Mouse (Mus musculus): ENCODE data around the gene Cflar.
A peak's percentile ranks its signal among the peaks of the same experiment; 100 is the strongest.
"Not testable (repeated sequence)": the region's sequence is repeated elsewhere in the genome, so short reads cannot be mapped to it uniquely, and the experiment has no call there.

Gene Cflar

GRCm38 (mm10) chr1:58711365-58712016, at the start of gene Cflar:
Gene Cflar, plus strand, starts transcription at chr1:58711508.
- DNase-seq (ENCODE audit: low spot score in 2 of 2): peak; percentile 79

GRCm38 (mm10) chr1:58662671-58663070, 48.6 kb upstream of the Cflar start:
- not testable (repeated sequence) for DNase-seq (ENCODE audit: low spot score in 2 of 2)

GRCm38 (mm10) chr1:58663365-58663764, 47.9 kb upstream of the Cflar start:
- DNase-seq (ENCODE audit: low spot score in 2 of 2): not testable (repeated sequence)

- DNase-seq (ENCODE audit: low spot score in 2 of 2): no peak
Observed at GRCm38 (mm10) chr1:58668191-58668590, 43.1 kb upstream of the Cflar start.

- not testable (repeated sequence) for DNase-seq (ENCODE audit: low spot score in 2 of 2)
Observed at GRCm38 (mm10) chr1:58669635-58670034, 41.7 kb upstream of the Cflar start.

DNA sequence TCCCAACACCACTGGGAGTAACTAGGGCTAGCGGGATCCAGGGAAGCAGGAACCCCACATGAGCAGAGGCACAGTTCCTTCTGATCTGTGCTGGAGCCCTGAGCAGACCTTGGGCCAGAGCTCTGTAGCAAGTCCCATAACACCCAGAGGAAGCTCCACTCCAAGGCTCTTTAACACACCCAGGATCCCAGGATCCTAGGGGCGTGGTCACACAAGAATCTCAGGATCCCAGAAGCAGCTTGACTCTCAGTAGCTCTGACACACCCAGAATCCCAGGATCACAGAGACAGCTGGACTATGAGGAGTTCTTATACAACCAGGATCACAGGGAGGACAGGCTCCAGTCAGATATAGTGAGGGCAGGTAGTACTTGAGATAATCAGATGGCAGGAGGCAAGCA, 39.2 kb upstream of the Cflar start:
- DNase-seq (ENCODE audit: low spot score in 2 of 2): no peak

GRCm38 (mm10) chr1:58675011-58675410, 36.3 kb upstream of the Cflar start:
- no peak for DNase-seq (ENCODE audit: low spot score in 2 of 2)

DNA sequence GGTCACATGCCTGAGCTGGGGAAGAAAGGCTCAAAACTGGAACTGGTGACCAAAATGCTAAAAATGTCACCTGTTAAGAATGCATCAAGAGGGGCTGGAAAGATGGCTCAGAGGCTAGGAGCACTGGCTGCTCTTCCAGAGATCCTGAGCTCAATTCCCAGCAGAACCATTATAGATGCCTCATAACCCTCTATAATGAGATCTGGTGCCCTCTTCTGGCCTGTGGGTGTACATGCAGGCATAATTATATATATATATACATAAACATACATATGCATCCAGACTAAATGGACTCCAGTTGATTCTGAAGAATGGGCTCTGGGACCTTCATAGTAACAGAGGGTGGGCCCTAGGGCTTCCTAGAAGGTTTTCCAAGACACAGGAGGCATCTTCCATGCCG, 33.7 kb upstream of the Cflar start:
- peak; percentile 19 to 53 for DNase-seq (ENCODE audit: low spot score in 2 of 2)

- DNase-seq (ENCODE audit: low spot score in 2 of 2): not testable (repeated sequence)
Observed at GRCm38 (mm10) chr1:58678412-58678811, 32.9 kb upstream of the Cflar start.

- no peak for DNase-seq (ENCODE audit: low spot score in 2 of 2)
Observed at GRCm38 (mm10) chr1:58689426-58689825, 21.9 kb upstream of the Cflar start.

DNA sequence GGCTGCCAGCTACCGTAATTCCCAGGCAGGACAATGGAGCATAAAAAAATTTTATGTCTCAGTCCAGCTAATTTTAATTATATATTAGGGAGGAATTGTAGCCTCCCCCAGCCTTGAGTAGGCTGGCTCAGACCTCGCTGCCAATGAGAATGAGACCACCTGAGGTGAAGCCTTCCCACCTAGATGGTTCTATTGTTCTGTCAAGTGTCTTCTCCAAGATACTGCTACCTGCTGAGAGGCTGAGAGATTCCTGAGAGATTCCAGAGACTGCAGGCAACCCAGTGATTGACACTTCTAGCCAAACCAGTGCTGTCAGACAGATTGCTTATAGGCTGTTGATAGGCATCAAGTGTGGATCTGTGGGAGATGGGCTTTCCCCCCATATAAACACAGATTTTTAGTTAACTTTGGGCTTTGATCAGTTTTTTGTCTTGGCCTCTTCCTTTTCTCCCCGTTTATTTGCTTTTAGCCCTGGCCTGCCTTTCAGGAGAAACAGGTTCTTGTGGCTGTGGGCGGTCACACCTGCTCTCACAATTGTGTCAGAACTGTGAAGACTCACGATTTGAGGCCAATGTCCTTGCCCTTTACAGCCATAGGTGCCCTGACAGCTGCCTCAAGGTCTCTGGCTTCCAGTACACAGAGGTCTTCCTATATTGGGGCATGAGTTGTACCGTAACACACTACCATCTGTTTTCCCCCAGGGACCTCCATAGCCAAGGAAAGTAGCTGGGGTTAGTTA, 21.1 kb upstream of the Cflar start:
- DNase-seq (ENCODE audit: low spot score in 2 of 2): no peak

GRCm38 (mm10) chr1:58690834-58691488, 20.3 kb upstream of the Cflar start:
- not testable (repeated sequence) for DNase-seq (ENCODE audit: low spot score in 2 of 2)

- DNase-seq (ENCODE audit: low spot score in 2 of 2): not testable (repeated sequence)
Observed at GRCm38 (mm10) chr1:58691718-58692117, 19.6 kb upstream of the Cflar start.

GRCm38 (mm10) chr1:58693696-58694095, 17.6 kb upstream of the Cflar start:
- no peak for DNase-seq (ENCODE audit: low spot score in 2 of 2)

DNA sequence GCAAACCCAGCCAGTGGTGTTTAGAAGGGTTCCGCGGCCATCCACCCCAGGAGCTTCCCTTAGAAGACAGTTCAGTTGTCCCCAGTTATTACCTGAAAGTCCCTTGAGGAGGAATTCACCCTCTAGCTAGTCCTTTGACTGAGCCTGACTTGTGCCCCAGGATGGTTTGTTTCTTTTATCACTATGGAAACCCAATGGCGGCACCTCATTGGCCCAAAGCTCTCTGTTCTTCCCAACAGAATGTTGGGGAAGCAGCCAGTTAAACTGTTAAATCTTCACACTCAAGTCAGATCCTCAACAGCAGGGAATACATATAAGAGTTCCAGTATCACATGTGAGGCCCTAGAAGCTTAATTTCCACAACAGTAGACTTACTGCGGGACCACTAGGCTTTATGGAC, 15.5 kb upstream of the Cflar start, which contains the start of gene Als2cr12:
TSS of gene Als2cr12 (minus strand) at position 180 of the 400 bp plus-strand sequence.
- not testable (repeated sequence) for DNase-seq (ENCODE audit: low spot score in 2 of 2)

DNA sequence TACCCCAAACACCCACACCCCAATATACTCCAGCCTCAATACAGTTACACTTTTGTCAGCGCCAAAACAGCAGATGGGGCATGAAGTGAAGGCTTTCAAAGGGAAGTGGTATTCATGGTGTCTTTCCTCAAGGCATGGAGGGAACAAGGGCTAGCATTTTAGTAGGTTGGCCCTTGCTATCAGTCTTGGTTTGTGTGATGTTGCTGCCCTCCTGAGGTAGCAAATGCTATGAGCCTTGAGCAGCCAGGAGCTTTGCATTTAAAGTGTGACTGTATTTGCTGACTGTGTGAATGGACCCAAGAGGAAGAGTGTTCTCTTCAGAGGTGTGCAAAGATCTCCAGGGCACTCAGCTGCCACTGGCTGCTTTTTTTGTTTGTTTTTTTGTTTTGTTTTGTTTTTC, 13.7 kb upstream of the Cflar start:
- not testable (repeated sequence) for DNase-seq (ENCODE audit: low spot score in 2 of 2)

DNA sequence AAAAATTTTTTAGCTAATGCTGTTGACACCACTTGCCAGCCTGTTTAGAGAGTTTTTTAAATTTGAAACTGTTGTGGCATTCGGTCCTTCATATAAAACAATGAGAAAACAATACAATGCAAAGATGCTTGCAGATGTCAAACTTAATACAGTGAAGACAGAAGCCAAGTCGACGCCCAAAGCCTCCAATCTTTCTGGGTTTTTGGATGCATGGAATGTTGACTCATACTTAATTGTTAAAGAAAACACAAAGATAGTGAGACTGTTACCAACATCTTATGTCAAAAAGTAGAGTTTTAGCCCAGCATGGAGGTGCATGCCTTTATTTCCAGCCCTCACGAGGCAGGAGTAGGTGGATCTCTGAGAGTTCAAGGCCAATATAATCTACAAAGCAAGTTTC, 12.5 kb upstream of the Cflar start:
- no peak for DNase-seq (ENCODE audit: low spot score in 2 of 2)

DNA sequence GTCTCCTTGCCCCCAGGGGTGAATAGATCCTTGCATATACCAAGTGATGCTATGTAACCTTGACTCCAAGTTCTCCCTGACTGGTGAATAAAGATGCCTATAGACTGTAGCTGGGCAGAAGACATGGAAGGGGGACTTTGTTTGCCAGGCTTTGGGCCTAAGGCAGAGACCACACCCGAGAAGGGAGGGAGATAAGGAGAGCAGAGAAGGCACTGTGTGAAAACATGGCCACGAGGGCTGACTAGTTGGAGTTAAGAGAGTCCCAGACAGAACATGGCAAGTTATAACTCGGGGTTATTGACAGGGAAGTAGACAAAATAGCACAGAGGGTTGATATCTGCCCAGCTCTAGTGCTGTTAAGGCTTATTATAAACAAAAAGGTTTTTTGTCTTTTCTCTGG, 11.3 kb upstream of the Cflar start:
- no peak for DNase-seq (ENCODE audit: low spot score in 2 of 2)

- DNase-seq (ENCODE audit: low spot score in 2 of 2): not testable (repeated sequence)
Observed at GRCm38 (mm10) chr1:58700580-58701162, 10.6 kb upstream of the Cflar start.

DNA sequence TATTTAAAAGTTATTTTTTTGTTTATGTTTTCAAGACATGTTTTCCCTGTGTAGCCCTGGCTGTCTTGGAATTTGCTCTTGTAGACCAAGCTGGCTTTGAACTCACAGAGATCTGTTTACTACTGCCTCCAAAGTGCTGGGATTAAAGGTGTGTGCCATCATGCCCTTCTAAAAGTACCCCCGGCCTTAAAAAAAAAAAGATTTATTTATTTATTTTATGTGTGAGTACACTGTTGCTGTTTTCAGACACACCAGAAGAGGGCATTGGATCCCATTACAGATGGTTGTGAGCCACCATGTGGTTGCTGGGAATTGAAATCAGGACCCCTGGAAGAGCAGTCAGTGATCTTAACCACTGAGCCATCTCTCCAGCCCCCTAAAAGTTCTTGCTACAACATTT, 1.3 kb upstream of the Cflar start:
- not testable (repeated sequence) for DNase-seq (ENCODE audit: low spot score in 2 of 2)

- peak in 1 of 2 experiments; percentile 24 for DNase-seq (ENCODE audit: low spot score in 2 of 2)
Observed at GRCm38 (mm10) chr1:58710711-58711364, 470 bp upstream of the Cflar start.
